Mouse (Mus musculus) forebrain, embryonic 12.5 days (tissue): ENCODE results near the gene Gm9903. TPM values are rescaled to one million over a fixed set of nuclear protein-coding genes. Genes with fewer than 3 reads are reported as not detected.

Experiments used
- ATAC-seq: fragments of 200-750 bp; cut with Nextera tagmentation; 2 replicates; pipeline ENCODE4 v1.8.0; 2017; ENCODE audit warnings: moderate TSS enrichment; ENCODE audit not compliant: low FRiP score
- H3K27ac ChIP-seq: fragments of 300-500 bp; sonication (generic); 2 replicates; pipeline ENCODE4 v1.5.1; 2016; ENCODE audit warnings: mild to moderate bottlenecking
- H3K27me3 ChIP-seq: fragments of 300-500 bp; sonication (generic); 2 replicates; pipeline ENCODE4 v1.6.1; 2016; ENCODE audit warnings: mild to moderate bottlenecking
- H3K36me3 ChIP-seq: fragments of 300-500 bp; sonication (generic); replicated peaks from 2 replicates; pipeline ENCODE4 v1.6.1; 2016; ENCODE audit warnings: mild to moderate bottlenecking
- H3K4me1 ChIP-seq: fragments of 300-500 bp; sonication (generic); 2 replicates; pipeline ENCODE4 v1.6.1; 2016
- H3K4me2 ChIP-seq: fragments of 300-500 bp; sonication (generic); 2 replicates; pipeline ENCODE4 v1.6.1; 2016; ENCODE audit warnings: mild to moderate bottlenecking, moderate library complexity
- H3K4me3 ChIP-seq: fragments of 300-500 bp; sonication (generic); replicated peaks from 2 replicates; pipeline ENCODE4 v1.5.1; 2016; ENCODE audit warnings: mild to moderate bottlenecking
- H3K9ac ChIP-seq: fragments of 300-500 bp; sonication (generic); 2 replicates; pipeline ENCODE4 v1.6.1; 2016; ENCODE audit warnings: mild to moderate bottlenecking
- H3K9me3 ChIP-seq: fragments of 300-500 bp; sonication (generic); 2 replicates; pipeline ENCODE4 v1.6.1; 2016
- WGBS: fragments of 180-500 bp; shearing (Covaris S2); methylation state at CpG from one replicate; pipeline ENCODE4 v1.1.7; 2016; 5-methylcytosine and 5-hydroxymethylcytosine counted together
- polyA plus RNA-seq: library from polyadenylated mRNA; unstranded; fragments of >200 nt; fragmentation: Nextera tagmentation; extraction: Ambion mirVana; gene quantifications from 2 replicates; pipeline ENCODE4 v1.2.1, GENCODE M21; 2016

Gm9903 gene
- polyA plus RNA-seq, 1 experiment from 2014 or later, result 0.46 TPM

GRCm38 (mm10) chr5:33651921-33652782 lies 22.4 kb downstream of the Gm9903 start, which contains the start of gene Slbp:
Gene Slbp (minus strand): TSS chr5:33652574.
- peaks cover 43% of the 10 kb centered on the region for H3K36me3 ChIP-seq
- H3K9ac ChIP-seq, result peak within 1 kb of the TSS; percentile 76
- H3K4me3 ChIP-seq, result peak within 1 kb of the TSS; percentile 69
- H3K4me2 ChIP-seq, result peak within 1 kb of the TSS; percentile 70
- peak; percentile 96 for ATAC-seq
- WGBS, result under 1% methylated on average over 80 of the region's 82 CpGs
- peaks cover 39% of the 10 kb centered on the region for H3K4me1 ChIP-seq
- no peaks in the 10 kb centered on the region for H3K27me3 ChIP-seq
- peak within 1 kb of the TSS; percentile 96 for H3K27ac ChIP-seq
- H3K9me3 ChIP-seq, result no peaks in the 10 kb centered on the region

- peak overlapping the region; percentile 70 for H3K4me2 ChIP-seq
Observed at GRCm38 (mm10) chr5:33652783-33653173, 23.1 kb downstream of the Gm9903 start.

GRCm38 (mm10) chr5:33654424-33654823 lies 24.7 kb downstream of the Gm9903 start:
- Histone ChIP-seq H3K27ac (no peak overlapping the region), H3K9ac (no peak overlapping the region), H3K36me3 (peaks cover 25% of the 10 kb centered on the region), H3K27me3 (no peaks in the 10 kb centered on the region), H3K9me3 (no peaks in the 10 kb centered on the region), H3K4me2 (no peak overlapping the region), H3K4me3 (no peak overlapping the region), H3K4me1 (peaks cover 48% of the 10 kb centered on the region)
- WGBS, result 91% methylated on average over 13 of the region's 13 CpGs
- ATAC-seq, result no peak

More at GRCm38 (mm10) chr5:33652783-33653173, 23.1 kb downstream of the Gm9903 start:
- H3K27ac ChIP-seq, result peak overlapping the region; percentile 96
- peak overlapping the region; percentile 69 for H3K4me3 ChIP-seq
- ATAC-seq, result peak; percentile 47
- peaks cover 41% of the 10 kb centered on the region for H3K4me1 ChIP-seq
- no peaks in the 10 kb centered on the region for H3K27me3 ChIP-seq
- 3% methylated on average over 9 of the region's 9 CpGs for WGBS
- H3K9me3 ChIP-seq, result no peaks in the 10 kb centered on the region
- H3K36me3 ChIP-seq, result peaks cover 36% of the 10 kb centered on the region
- peak overlapping the region; percentile 76 for H3K9ac ChIP-seq

GRCm38 (mm10) chr5:33655251-33655840 lies 25.6 kb downstream of the Gm9903 start:
- 94% methylated on average over 10 of the region's 10 CpGs for WGBS
- Histone ChIP-seq H3K9ac (no peak overlapping the region), H3K9me3 (no peaks in the 10 kb centered on the region), H3K4me3 (no peak overlapping the region), H3K36me3 (peaks cover 23% of the 10 kb centered on the region), H3K4me2 (no peak overlapping the region), H3K4me1 (peaks cover 49% of the 10 kb centered on the region), H3K27me3 (no peaks in the 10 kb centered on the region), H3K27ac (no peak overlapping the region)
- ATAC-seq, result no peak

- peaks cover 37% of the 10 kb centered on the region for H3K36me3 ChIP-seq
- H3K27ac ChIP-seq, result 0 out of 2 replicates have a peak overlapping the region, but pooled peaks have one; percentile 91
- no peaks in the 10 kb centered on the region for H3K9me3 ChIP-seq
- no peaks in the 10 kb centered on the region for H3K27me3 ChIP-seq
- no peak for ATAC-seq
- peak overlapping the region; percentile 97 for H3K4me2 ChIP-seq
- peak overlapping the region; percentile 86 for H3K9ac ChIP-seq
- H3K4me3 ChIP-seq, result peak overlapping the region; percentile 72
- H3K4me1 ChIP-seq, result peaks cover 39% of the 10 kb centered on the region
- WGBS, result 43% methylated on average over 1 of the region's 1 CpGs
Observed at GRCm38 (mm10) chr5:33656739-33657138, 27.0 kb downstream of the Gm9903 start.

- Histone ChIP-seq H3K9ac (peak overlapping the region; percentile 86), H3K4me3 (peak overlapping the region; percentile 72), H3K27ac (peak overlapping the region; percentile 91), H3K4me2 (peak overlapping the region; percentile 97), H3K27me3 (no peaks in the 10 kb centered on the region), H3K36me3 (peaks cover 42% of the 10 kb centered on the region), H3K4me1 (peaks cover 39% of the 10 kb centered on the region), H3K9me3 (no peaks in the 10 kb centered on the region)
- ATAC-seq, result peak; percentile 45
- 1% methylated on average over 32 of the region's 32 CpGs for WGBS
Observed at GRCm38 (mm10) chr5:33657251-33657786, 27.6 kb downstream of the Gm9903 start.

GRCm38 (mm10) chr5:33657787-33658663 lies 28.3 kb downstream of the Gm9903 start, which contains the start of the genes Tacc3 and Tmem129:
Gene Tacc3 (plus strand): TSS chr5:33658128.
Gene Tmem129 (minus strand): TSS chr5:33658416.
- peaks cover 36% of the 10 kb centered on the region for H3K4me1 ChIP-seq
- peak; percentile 97 for ATAC-seq
- under 1% methylated on average over 60 of the region's 60 CpGs for WGBS
- no peaks in the 10 kb centered on the region for H3K9me3 ChIP-seq
- peak within 1 kb of the TSS; percentile 97 for H3K4me2 ChIP-seq
- H3K27ac ChIP-seq, result peak within 1 kb of the TSS; percentile 91
- no peaks in the 10 kb centered on the region for H3K27me3 ChIP-seq
- peaks cover 48% of the 10 kb centered on the region for H3K36me3 ChIP-seq
- peak within 1 kb of the TSS; percentile 72 for H3K4me3 ChIP-seq
- peak within 1 kb of the TSS; percentile 86 for H3K9ac ChIP-seq

GRCm38 (mm10) chr5:33658664-33659050 lies 28.9 kb downstream of the Gm9903 start:
- H3K9me3 ChIP-seq, result no peaks in the 10 kb centered on the region
- peak overlapping the region; percentile 86 for H3K9ac ChIP-seq
- H3K4me2 ChIP-seq, result peak overlapping the region; percentile 97
- 0% methylated on average over 26 of the region's 26 CpGs for WGBS
- peak overlapping the region; percentile 72 for H3K4me3 ChIP-seq
- H3K4me1 ChIP-seq, result peaks cover 36% of the 10 kb centered on the region
- peaks cover 46% of the 10 kb centered on the region for H3K36me3 ChIP-seq
- no peak; the same call in none of the 2 replicates for ATAC-seq
- no peaks in the 10 kb centered on the region for H3K27me3 ChIP-seq
- peak overlapping the region; percentile 91 for H3K27ac ChIP-seq

- H3K27ac ChIP-seq, result no peak overlapping the region
- H3K27me3 ChIP-seq, result no peaks in the 10 kb centered on the region
- no peaks in the 10 kb centered on the region for H3K9me3 ChIP-seq
- no peak overlapping the region for H3K4me2 ChIP-seq
- H3K4me1 ChIP-seq, result no peaks in the 10 kb centered on the region
- no peak overlapping the region for H3K9ac ChIP-seq
- no peak overlapping the region for H3K4me3 ChIP-seq
- ATAC-seq, result no peak
- peaks cover 89% of the 10 kb centered on the region for H3K36me3 ChIP-seq
Observed at GRCm38 (mm10) chr5:33668223-33668622, 38.5 kb downstream of the Gm9903 start.

- no peak for ATAC-seq
- H3K9ac ChIP-seq, result no peak overlapping the region
- no peak overlapping the region for H3K27ac ChIP-seq
- H3K27me3 ChIP-seq, result no peaks in the 10 kb centered on the region
- no peak overlapping the region for H3K4me3 ChIP-seq
- WGBS, result 83% methylated on average over 5 of the region's 5 CpGs
- no peaks in the 10 kb centered on the region for H3K9me3 ChIP-seq
- H3K4me1 ChIP-seq, result peaks cover 9% of the 10 kb centered on the region
- H3K36me3 ChIP-seq, result peaks cover 65% of the 10 kb centered on the region
- no peak overlapping the region for H3K4me2 ChIP-seq
Observed at GRCm38 (mm10) chr5:33671659-33672058, 41.9 kb downstream of the Gm9903 start.

GRCm38 (mm10) chr5:33674439-33674838 lies 44.7 kb downstream of the Gm9903 start:
- ATAC-seq, result no peak
- H3K27me3 ChIP-seq, result peaks cover 4% of the 10 kb centered on the region; the same call in 1 of the 2 replicates
- no peak overlapping the region for H3K4me2 ChIP-seq
- 0 out of 2 replicates have a peak overlapping the region, but pooled peaks have one; percentile 17 for H3K9ac ChIP-seq
- H3K4me3 ChIP-seq, result no peak overlapping the region
- H3K4me1 ChIP-seq, result peaks cover 9% of the 10 kb centered on the region
- H3K27ac ChIP-seq, result peak overlapping the region; percentile 50; the same call in 1 of the 2 replicates
- 44% methylated on average over 3 of the region's 3 CpGs for WGBS
- peaks cover 38% of the 10 kb centered on the region for H3K36me3 ChIP-seq
- H3K9me3 ChIP-seq, result no peaks in the 10 kb centered on the region
